ENCODE assay signal across 19 mouse cellular contexts in the genomic region with DNA sequence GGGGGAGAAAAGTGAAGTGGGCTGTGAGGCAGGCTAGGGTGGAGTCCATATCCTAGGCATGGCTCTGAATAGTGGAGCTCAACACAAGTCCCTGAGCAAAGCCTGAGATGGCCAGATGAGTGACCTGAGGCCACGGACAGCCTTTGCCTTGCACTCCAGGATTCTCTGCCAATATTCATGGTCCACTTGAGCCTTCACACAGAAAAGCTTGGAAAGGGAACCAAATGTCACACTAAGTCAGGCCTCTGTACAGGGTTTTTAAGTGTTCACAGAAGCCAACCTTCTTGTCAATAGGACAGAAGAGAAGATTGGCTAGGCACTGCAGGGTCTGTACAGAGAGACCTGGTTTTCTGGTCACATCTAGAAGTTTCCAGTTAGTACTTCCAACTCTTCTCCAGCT.
"Had no signal": no experiment of that assay in that cellular context is flagged by ENCODE, and none has a peak within 500 bp of the region (broad histone marks: within the 10 kb centered on the region; RNA-seq: fewer than 3 reads in every experiment).

No protein-coding gene starts in this region.

- H3K9me3 ChIP-seq: midbrain, embryonic 10.5 days; midbrain, embryonic 12.5 days; neural tube, embryonic 13.5 days; neural tube, embryonic 15.5 days had no signal

- H3K4me2 ChIP-seq: lung, embryonic 14.5 days; midbrain, embryonic 12.5 days; neural tube, embryonic 13.5 days; neural tube, embryonic 15.5 days had no signal

- H3K9ac ChIP-seq: lung, embryonic 14.5 days; midbrain, embryonic 12.5 days; neural tube, embryonic 13.5 days; neural tube, embryonic 15.5 days had no signal

- DNase-seq: lung, adult 18-20 months; lung, embryonic 14.5 days; lung, postnatal 4 days; midbrain, embryonic 14.5 days; retina, postnatal 1 day; right cerebral cortex, adult 18-20 months; right cerebral cortex, postnatal 25 days; right cerebral cortex, postnatal 4 days; spleen, adult 18-20 months; thymus, adult 18-20 months; thymus, postnatal 14 days; thymus, postnatal 36 days had no signal

- ATAC-seq: lung, postnatal 0 days; midbrain, embryonic 16.5 days had no signal

- H3K4me3 ChIP-seq: midbrain, embryonic 10.5 days; midbrain, embryonic 12.5 days; myocyte; neural tube, embryonic 13.5 days; neural tube, embryonic 15.5 days had no signal

- H3K4me1 ChIP-seq: midbrain, embryonic 10.5 days; midbrain, embryonic 12.5 days; neural tube, embryonic 13.5 days; neural tube, embryonic 15.5 days had no signal

- H3K27me3 ChIP-seq: midbrain, embryonic 12.5 days; neural tube, embryonic 13.5 days; neural tube, embryonic 15.5 days had no signal

- H3K27ac ChIP-seq: midbrain, embryonic 10.5 days; midbrain, embryonic 12.5 days; neural tube, embryonic 13.5 days; neural tube, embryonic 15.5 days had no signal

- H3K36me3 ChIP-seq: midbrain, embryonic 10.5 days; midbrain, embryonic 12.5 days; neural tube, embryonic 13.5 days; neural tube, embryonic 15.5 days had no signal
